Mouse (Mus musculus): Measurements from ENCODE around the gene Tceal8. TPM values are rescaled to one million over a fixed set of nuclear protein-coding genes. Genes with fewer than 3 reads are reported as not detected.

Gene Tceal8
- polyA plus RNA-seq, 1 experiment from 2014 or later: 173 TPM

Small RNA genes lying within 50 kb of the gene (microRNA-seq; reads per million reads assigned to microRNA genes)
- not detected for gene Mir6383

Other genes starting within 250 kb of the Tceal8 start
- gene Arxes2, start 178.5 kb downstream of the Tceal8 start, polyA plus RNA-seq (2016; fragmentation: Nextera tagmentation; extraction: Ambion mirVana): 99.3 and 104 TPM in 2 replicates
- 41.1 and 43.5 TPM in 2 replicates for gene Arxes1, start 139.0 kb downstream of the Tceal8 start, polyA plus RNA-seq (2016; fragmentation: Nextera tagmentation; extraction: Ambion mirVana)
- gene Bex2, start 104.1 kb downstream of the Tceal8 start, polyA plus RNA-seq (2016; fragmentation: Nextera tagmentation; extraction: Ambion mirVana): 288 and 293 TPM in 2 replicates
- not detected in 2 replicates for gene Nxf3, start 87.1 kb downstream of the Tceal8 start, polyA plus RNA-seq (2016; fragmentation: Nextera tagmentation; extraction: Ambion mirVana)
- gene Bex4, start 33.3 kb downstream of the Tceal8 start, polyA plus RNA-seq (2016; fragmentation: Nextera tagmentation; extraction: Ambion mirVana): 125 and 128 TPM in 2 replicates
- 3.9 and 5.3 TPM in 2 replicates for gene Tceal5, start 31.5 kb upstream of the Tceal8 start, polyA plus RNA-seq (2016; fragmentation: Nextera tagmentation; extraction: Ambion mirVana)
- 0.59 and 1.1 TPM in 2 replicates for gene Tceal7, start 42.4 kb upstream of the Tceal8 start, polyA plus RNA-seq (2016; fragmentation: Nextera tagmentation; extraction: Ambion mirVana)
- 186 and 192 TPM in 2 replicates for gene Bex1, start 43.2 kb upstream of the Tceal8 start, polyA plus RNA-seq (2016; fragmentation: Nextera tagmentation; extraction: Ambion mirVana)
- 360 and 363 TPM in 2 replicates for gene Tceal9, start 72.7 kb upstream of the Tceal8 start, polyA plus RNA-seq (2016; fragmentation: Nextera tagmentation; extraction: Ambion mirVana)
- gene Bex3, start 97.9 kb upstream of the Tceal8 start, polyA plus RNA-seq (2016; fragmentation: Nextera tagmentation; extraction: Ambion mirVana): 666 and 672 TPM in 2 replicates